Mouse (Mus musculus) T-helper 17 cell (primary cell): Measurements from ENCODE around the gene Nrsn2.

Experiments
- in situ Hi-C, 2 experiments: fragments of 300-600 bp; cut with MboI, MseI; formaldehyde crosslinking; loops; 1 replicate in 1 of 2; 2 replicates in 1 of 2; pipeline ENCODE4 v1.15.1; 2025; ENCODE audit warnings: high pct_unique_total_duplicates in 2 of 2

The Nrsn2 gene

GRCm38 (mm10) chr2:152376345-152376741, at the start of gene Nrsn2:
Nrsn2 (minus strand) TSS chr2:152376638.
- in situ Hi-C loops: loop anchor here in 1 of 2 experiments (10.0 kb wide), 1 partner anchor 352 kb away; no protein-coding TSS in a partner anchor

DNA sequence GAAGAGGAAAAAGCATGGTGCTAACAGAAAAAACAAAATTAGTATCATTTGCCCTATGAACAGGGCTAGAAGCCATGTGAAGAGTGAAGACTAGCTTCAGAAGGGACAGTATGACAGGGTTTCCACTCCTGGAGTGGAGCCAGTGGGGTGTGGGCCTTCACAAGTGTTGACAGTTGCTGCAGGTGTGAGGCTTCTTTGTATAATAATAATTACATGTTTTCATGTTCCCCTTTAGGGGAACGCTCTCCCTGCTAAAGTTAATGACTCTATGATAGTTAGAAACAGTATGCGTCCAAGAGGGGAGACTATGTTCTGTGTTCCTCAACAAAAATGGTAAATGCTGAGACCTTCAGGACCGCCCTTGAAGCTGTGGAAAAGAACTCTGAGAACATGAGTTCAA, 39.3 kb upstream of the Nrsn2 start:
- in situ Hi-C loops: loop anchor here in 1 of 2 experiments (10.0 kb wide), 1 partner anchor 1391 kb away; no protein-coding TSS in a partner anchor

DNA sequence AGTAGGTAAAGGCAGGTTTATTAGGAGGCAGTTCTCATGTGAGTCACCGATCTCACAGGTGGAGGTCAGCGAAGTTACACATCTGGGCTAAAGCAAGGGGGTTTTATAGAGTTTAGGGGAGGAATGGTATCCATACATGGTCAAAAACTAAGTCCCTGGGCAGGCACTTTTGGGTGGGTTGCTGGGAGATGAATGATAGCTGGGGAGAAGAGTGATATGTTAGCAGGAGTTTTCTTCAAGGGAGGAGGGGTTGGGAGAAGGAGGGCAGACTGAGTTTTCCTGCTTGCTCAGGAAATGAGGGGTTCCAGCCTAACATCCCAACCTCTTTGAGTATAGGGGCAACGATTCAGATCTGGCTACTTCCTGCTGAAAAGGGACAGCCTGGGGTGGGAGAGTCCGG, 38.8 kb upstream of the Nrsn2 start, which contains the start of gene 6820408C15Rik:
Gene 6820408C15Rik (plus strand): TSS at position 301 of the 400 bp plus-strand sequence.
- in situ Hi-C loops: loop anchor here in 1 of 2 experiments (10.0 kb wide), 1 partner anchor 1390 kb away; no protein-coding TSS in a partner anchor

DNA sequence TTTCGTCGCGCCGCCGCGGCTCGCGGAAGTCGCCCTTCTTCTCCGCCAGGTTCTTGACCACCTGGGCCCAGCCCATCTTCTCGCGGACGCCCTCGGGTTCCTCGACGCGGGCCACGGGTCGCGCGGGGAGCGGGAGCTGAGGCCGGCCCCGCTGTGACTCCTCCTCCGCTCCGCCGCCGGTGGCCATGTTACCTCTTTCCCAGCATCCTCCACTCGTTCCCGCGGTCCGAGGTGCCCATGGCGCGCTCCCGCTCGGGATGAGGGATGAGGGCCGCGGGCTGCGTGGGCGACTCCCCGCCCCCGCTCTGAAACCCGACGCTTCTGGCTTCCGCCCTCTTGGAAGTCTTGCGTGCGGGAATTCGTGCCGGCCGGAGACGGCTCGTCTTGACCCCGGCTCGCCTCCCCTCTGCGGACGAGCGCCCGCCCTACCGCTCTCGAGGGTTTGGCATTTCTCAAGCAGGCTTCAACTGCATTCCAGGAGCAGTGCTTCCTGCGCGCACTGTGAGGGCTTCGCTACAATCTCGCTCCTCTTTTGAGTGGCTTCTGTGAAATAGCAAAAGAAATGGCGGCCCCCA, 38.2 kb upstream of the Nrsn2 start, which contains the start of gene Zcchc3:
Gene Zcchc3 (minus strand): TSS at position 437 of the 575 bp plus-strand sequence.
- in situ Hi-C loops: loop anchor here in 1 of 2 experiments (10.0 kb wide), 1 partner anchor 1390 kb away; no protein-coding TSS in a partner anchor

GRCm38 (mm10) chr2:152413765-152414584, 37.5 kb upstream of the Nrsn2 start:
- in situ Hi-C loops: loop anchor here in 1 of 2 experiments (10.0 kb wide), 1 partner anchor 1389 kb away; no protein-coding TSS in a partner anchor

GRCm38 (mm10) chr2:152413158-152413764, 36.8 kb upstream of the Nrsn2 start:
- in situ Hi-C loops: loop anchor here in 1 of 2 experiments (10.0 kb wide), 1 partner anchor 1388 kb away; no protein-coding TSS in a partner anchor

DNA sequence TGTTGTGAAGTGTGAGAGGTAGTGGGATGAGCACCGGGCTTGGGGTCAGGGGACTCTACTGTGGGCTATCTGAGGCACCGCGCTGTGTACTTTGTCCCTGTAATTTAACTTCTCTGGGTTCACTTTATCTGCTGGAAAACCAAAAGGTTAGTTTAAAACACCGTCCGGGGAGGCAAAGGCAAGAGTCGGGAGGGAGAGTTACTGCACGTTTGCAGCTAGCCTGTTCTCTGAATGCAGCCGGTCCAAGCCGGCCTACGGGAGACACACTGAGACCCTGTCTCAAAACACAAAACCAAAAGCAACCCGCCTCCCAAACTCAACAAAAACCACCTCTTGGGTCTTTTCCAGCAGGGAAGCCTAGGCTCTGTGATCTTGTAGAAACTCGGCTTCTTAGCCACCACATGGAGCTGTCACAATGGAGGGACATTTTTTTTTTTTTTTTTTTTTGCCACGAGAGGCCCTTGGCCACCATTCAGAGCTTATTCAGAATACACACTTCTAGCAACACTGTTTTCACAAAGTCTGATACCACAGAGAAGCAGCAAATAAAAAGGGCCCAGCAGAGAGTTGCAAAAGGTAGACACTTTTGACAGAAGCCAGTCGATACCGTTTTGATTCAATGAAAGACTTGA, 36.2 kb upstream of the Nrsn2 start:
- in situ Hi-C loops: loop anchor here in 1 of 2 experiments (10.0 kb wide), 1 partner anchor 1388 kb away; no protein-coding TSS in a partner anchor

- in situ Hi-C loops: loop anchor here in 1 of 2 experiments (10.0 kb wide), 1 partner anchor 1387 kb away; no protein-coding TSS in a partner anchor
Observed at GRCm38 (mm10) chr2:152411471-152411870, 35.0 kb upstream of the Nrsn2 start.

- in situ Hi-C loops: loop anchor here in 1 of 2 experiments (10.0 kb wide), 1 partner anchor 1386 kb away; no protein-coding TSS in a partner anchor
Observed at GRCm38 (mm10) chr2:152410971-152411371, 34.5 kb upstream of the Nrsn2 start.

- in situ Hi-C loops: loop anchor here in 1 of 2 experiments (10.0 kb wide), 1 partner anchor 1385 kb away; no protein-coding TSS in a partner anchor
Observed at GRCm38 (mm10) chr2:152409781-152410180, 33.3 kb upstream of the Nrsn2 start.

DNA sequence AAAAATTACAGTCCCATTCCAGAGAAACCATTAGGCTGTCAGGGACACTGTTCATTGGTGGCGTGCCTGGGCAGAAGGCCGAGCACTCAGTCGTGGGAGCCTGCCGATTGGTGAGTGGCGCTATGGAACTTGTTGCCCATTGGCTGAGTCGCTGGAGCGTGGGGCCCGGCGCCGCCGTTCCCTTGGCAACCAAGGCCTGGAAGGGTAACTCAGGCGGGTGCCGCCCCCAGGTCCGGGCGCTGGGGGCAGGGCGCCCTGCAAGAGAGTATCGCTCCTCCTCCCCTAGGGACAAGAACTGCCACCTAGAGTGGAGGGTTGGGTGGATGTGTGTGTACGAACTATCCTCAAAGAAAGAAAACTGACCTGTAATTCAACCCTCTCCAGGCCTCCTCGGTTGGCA, 29.7 kb upstream of the Nrsn2 start:
- in situ Hi-C loops: no loop called here

DNA sequence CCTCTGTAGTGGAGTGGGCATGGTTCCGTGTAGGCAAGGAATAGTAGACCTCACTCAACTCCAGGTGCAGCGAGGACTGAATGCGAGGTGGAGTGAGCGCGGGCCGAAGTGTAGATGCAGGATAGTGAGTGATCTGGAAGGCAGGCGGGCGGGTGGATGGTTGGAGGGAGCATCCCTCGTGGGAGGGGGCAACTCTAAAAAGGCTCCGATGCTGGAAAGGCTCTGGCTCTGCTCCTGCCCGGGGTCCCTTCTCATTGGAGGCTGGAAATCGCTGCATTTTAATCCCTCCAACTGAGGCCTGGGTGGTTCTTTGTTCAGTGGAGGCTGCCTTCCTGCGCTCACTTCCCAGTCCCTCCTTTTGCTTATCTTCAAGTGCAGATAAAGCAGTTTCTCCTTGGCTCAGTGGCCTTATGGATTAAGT, 22.7 kb upstream of the Nrsn2 start:
- in situ Hi-C loops: loop anchor here in 1 of 2 experiments (5.0 kb wide), 1 partner anchor 62 kb away; no protein-coding TSS in a partner anchor

- in situ Hi-C loops: loop anchor here in 1 of 2 experiments (5.0 kb wide), 1 partner anchor 61 kb away; no protein-coding TSS in a partner anchor
Observed at GRCm38 (mm10) chr2:152398691-152399090, 22.3 kb upstream of the Nrsn2 start.

DNA sequence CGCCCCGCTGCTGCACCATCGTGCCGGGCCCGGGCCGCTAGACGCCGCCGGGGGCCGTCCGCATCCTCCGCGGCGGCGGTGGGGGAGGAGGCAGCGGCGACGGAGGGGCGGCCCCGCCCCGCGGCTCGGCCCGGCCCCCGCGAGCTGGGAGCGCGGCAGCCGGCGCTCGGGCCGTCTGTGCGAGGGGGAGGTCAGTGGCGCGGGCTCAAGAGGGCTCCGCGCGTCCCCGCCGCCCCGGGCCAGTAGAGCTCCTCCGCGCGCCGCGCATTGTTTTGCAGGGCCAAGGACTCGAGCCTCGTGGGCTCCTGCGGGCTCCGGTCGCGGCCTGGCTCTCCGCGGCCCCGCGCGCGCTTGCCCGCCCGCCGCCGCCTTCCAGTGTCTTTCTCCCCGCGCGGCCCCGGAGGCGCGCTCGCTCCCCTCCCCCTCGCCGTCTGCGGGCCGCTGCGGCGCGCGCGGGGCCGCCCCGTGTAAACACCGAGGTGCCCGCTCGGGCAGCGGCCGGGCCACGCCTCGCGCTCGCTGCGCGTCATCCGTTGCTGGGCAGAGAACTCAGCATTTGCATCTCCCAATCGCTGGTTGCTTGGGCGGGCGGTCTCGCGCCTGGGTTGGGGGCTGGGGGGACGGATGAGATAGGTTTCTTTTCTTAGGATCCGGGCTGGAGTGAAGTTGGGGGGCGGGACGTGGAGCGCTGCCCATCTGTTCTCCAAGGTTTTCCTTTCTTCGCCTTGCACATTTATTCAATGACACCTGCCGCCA, 21.4 kb upstream of the Nrsn2 start, which contains the start of gene Sox12:
Gene Sox12 (minus strand): TSS at position 384 of the 756 bp plus-strand sequence.
- in situ Hi-C loops: loop anchor here in 1 of 2 experiments (5.0 kb wide), 1 partner anchor 61 kb away; no protein-coding TSS in a partner anchor

GRCm38 (mm10) chr2:152397004-152397589, 20.7 kb upstream of the Nrsn2 start:
- in situ Hi-C loops: loop anchor here in 1 of 2 experiments (5.0 kb wide), 1 partner anchor 60 kb away; no protein-coding TSS in a partner anchor

DNA sequence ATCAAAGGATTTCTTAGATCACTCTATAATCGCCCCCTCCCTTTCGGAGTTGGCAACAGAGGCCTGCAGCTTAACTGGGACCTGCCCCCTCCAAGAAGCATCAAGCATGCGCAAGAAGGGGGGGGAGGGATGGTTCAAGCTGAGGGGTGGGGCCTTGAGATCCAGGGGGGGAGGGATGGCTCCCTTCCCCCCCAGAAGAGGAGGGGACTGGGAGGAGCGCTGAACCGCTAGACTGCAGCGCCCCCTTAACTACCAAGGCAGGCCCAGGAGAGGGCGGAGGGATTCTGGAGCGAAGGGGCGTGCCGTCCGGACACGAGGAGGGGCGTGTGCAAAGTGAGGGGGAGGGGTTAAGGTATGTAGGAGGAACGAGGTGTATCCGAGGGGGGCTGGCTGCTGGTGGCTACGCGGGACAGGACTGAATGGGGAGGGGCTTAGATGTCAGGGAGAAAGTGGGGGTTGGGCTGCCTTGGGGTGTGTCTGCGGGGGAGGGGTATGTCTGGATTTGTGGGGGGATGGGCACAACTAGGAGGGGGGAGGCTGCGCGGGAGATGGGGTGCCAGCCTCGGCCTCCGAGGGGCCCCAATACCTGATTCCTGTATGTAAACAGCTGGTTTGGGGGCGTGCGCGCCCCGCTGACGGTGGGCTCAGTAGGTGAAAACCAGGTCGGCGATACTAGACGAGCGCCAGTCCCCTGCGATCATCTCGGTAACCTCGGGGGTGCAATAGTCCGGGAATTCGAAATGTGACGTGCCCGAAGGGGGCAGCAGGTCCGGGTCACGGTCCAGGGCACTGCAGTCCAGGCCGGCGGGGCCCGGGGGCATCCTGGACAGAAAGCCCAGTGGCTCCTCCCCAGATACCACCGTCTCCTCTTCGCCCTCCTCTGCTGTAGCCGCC, 19.9 kb upstream of the Nrsn2 start:
- in situ Hi-C loops: loop anchor here in 1 of 2 experiments (5.0 kb wide), 1 partner anchor 59 kb away; no protein-coding TSS in a partner anchor

DNA sequence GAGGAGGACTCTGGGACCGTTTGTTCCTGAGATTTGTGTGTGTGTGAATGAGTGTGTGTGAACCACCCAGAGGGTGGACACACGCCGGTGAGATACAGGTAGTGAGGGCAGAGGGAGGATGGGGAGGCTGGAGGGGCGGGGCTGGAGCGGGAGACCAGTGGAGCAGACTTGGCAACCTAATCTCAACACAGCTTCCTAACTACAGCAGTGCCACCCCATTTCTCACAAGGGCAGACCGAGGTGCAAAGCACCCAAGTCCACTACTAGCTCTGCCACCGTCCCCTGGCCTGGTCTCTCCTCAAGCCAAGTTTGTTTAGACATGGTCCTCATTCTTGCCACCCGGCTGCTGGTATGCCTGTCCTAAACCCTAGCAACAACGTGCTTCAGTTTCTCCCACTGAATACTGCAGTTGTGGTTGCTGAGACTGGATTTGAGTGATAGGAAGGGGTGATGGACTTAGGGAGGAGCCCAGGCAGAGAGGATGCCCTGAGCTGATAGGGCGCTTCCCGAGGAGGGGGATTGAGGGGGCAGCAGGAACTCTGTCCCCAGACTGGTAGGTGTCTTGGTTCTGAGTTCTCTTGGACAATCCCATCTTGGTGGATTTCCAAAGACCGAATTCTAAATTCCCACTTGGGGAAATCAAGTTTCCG, 19.0 kb upstream of the Nrsn2 start:
- in situ Hi-C loops: loop anchor here in 1 of 2 experiments (5.0 kb wide), 1 partner anchor 58 kb away; no protein-coding TSS in a partner anchor
